Mouse (Mus musculus) thymus, adult 2 months (tissue): ENCODE results near the gene Clmn. TPM values are rescaled to one million over a fixed set of nuclear protein-coding genes. Genes with fewer than 3 reads are reported as not detected.

Source experiments
- DNase-seq: peaks from one replicate; pipeline ENCODE4 v3.0.0; 2021
- H3K27ac ChIP-seq: fragments of 200-500 bp; 2 replicates; pipeline ENCODE4 v1.5.1; 2012; ENCODE audit warnings: low read length, control low read depth; ENCODE audit not compliant: control insufficient read depth, insufficient read depth
- H3K27me3 ChIP-seq: fragments of 200-500 bp; 2 replicates; pipeline ENCODE4 v1.6.1; 2012; ENCODE audit warnings: mild to moderate bottlenecking, low read length, moderate library complexity, mixed read lengths; ENCODE audit not compliant: control insufficient read depth, insufficient read depth
- H3K36me3 ChIP-seq: fragments of 200-500 bp; 2 replicates; pipeline ENCODE4 v1.6.1; 2012; ENCODE audit warnings: mild to moderate bottlenecking, low read length, moderate library complexity; ENCODE audit not compliant: control insufficient read depth, insufficient read depth
- H3K4me1 ChIP-seq: fragments of 200-500 bp; replicated peaks from 2 replicates; pipeline ENCODE4 v1.6.1; 2012; ENCODE audit warnings: low read length; ENCODE audit not compliant: control insufficient read depth, insufficient read depth
- H3K4me3 ChIP-seq: fragments of 200-500 bp; 2 replicates; pipeline ENCODE4 v1.5.1; 2012; ENCODE audit warnings: mild to moderate bottlenecking, low read length, control low read depth, moderate library complexity; ENCODE audit not compliant: control insufficient read depth, insufficient read depth
- CTCF ChIP-seq: fragments of 200-500 bp; IDR thresholded peaks from 2 replicates; pipeline ENCODE4 v1.5.1; 2012; ENCODE audit warnings: mild to moderate bottlenecking, control low read depth, low read length, moderate library complexity, borderline replicate concordance; ENCODE audit not compliant: control insufficient read depth, poor library complexity, insufficient read depth; ENCODE audit errors: extremely low read depth
- POLR2A ChIP-seq: fragments of 200-500 bp; IDR thresholded peaks from 2 replicates; pipeline ENCODE4 v1.6.1; 2012; ENCODE audit warnings: mild to moderate bottlenecking, low read length, control low read depth, moderate library complexity; ENCODE audit not compliant: control insufficient read depth, poor library complexity, insufficient read depth; ENCODE audit errors: extremely low read depth
- WGBS: fragments of 180-500 bp; shearing (Covaris S2); methylation state at CpG from one replicate; pipeline ENCODE4 v1.1.7; 2018; 5-methylcytosine and 5-hydroxymethylcytosine counted together
- polyA plus RNA-seq: library from polyadenylated mRNA; depleted of rRNA; stranded (reverse); fragments of >200 nt; gene quantifications from 2 replicates; pipeline ENCODE4 v1.2.3, GENCODE M21; 2012

Clmn gene
- polyA plus RNA-seq, 1 experiment: 1.0 TPM

DNA sequence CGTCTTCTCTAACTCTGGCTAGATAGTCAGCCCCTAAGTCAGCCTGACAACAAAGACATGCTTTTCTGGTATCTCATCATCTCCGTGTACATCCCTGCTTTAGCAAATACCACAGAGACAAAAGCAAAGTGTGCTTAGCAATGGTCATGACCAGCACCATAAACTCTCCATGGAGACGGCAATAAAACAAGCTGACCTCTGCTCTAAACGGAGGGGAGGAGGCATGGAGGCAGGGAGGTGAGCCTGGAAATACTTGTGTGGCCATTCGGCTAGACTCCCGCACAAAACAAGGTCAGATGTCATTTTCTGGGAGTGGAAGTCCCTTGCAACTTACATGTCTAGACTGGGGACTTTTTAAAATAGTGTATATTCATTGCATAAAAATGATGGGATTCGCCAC lies 9.3 kb downstream of the Clmn start:
- no peak for DNase-seq
- Histone ChIP-seq H3K27ac (no peak overlapping the region), H3K36me3 (no peaks in the 10 kb centered on the region), H3K4me3 (no peak overlapping the region), H3K4me1 (no peaks in the 10 kb centered on the region), H3K27me3 (no peaks in the 10 kb centered on the region)
- 88% methylated on average over 7 of the region's 7 CpGs for WGBS
- TF ChIP-seq CTCF: no peak

GRCm38 (mm10) chr12:104854826-104855225 lies 10.1 kb downstream of the Clmn start:
- no peak overlapping the region for H3K27ac ChIP-seq
- DNase-seq: no peak
- H3K36me3 ChIP-seq: no peaks in the 10 kb centered on the region
- no peaks in the 10 kb centered on the region for H3K27me3 ChIP-seq
- H3K4me1 ChIP-seq: no peaks in the 10 kb centered on the region
- 93% methylated on average over 2 of the region's 2 CpGs for WGBS
- no peak overlapping the region for H3K4me3 ChIP-seq
- TF ChIP-seq CTCF: no peak
- no peak for TF ChIP-seq POLR2A

- Histone ChIP-seq H3K27ac (no peak overlapping the region), H3K36me3 (no peaks in the 10 kb centered on the region), H3K4me1 (no peaks in the 10 kb centered on the region), H3K27me3 (no peaks in the 10 kb centered on the region), H3K4me3 (no peak overlapping the region)
- WGBS: 56% methylated on average over 7 of the region's 7 CpGs
- DNase-seq: no peak
- no peak for TF ChIP-seq CTCF
- TF ChIP-seq POLR2A: no peak
Measured at GRCm38 (mm10) chr12:104853374-104853773, 11.5 kb downstream of the Clmn start.

DNA sequence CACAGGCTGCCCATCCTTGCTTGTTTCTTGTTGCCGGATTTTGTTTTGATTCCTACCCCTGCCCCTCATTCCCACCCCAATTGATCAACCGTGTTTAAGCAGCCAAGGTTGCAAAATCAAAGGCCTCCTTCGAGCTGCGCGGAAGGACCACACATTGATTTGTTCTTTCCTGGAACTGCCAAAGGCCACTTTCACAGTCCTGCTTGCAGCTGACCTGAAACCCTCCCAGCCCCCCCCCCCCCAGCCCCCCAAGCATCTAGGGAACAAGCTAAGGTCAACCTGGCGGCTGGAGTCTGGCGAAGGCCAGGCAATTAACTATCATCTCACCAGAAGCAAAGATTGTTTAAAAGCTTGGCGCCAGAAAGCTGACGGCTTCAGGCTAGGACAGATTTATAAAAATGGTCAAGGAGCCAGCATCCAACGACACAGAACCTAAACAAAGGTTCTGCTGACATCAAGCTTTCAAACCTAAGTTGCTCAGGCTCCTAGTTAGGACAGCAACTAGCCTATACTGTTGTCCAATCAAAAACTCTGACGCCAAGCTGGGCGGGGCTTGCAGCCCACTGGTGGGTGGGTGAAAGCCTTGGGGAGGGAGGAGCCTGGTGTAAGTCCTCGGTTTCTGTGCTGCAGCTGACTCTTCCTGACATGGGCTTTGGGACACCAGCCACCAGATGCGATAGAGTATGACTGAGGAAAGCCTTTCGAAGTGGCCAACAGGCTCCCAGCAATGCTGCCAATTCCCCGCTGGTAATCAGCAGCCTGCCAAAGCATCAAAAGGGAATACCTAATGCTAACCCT lies 13.0 kb downstream of the Clmn start:
- H3K27ac ChIP-seq: no peak overlapping the region
- TF ChIP-seq POLR2A (no peak), CTCF (no peak)
- H3K27me3 ChIP-seq: no peaks in the 10 kb centered on the region
- no peaks in the 10 kb centered on the region for H3K4me1 ChIP-seq
- no peak overlapping the region for H3K4me3 ChIP-seq
- no peak for DNase-seq
- WGBS: 65% methylated on average over 16 of the region's 16 CpGs
- no peaks in the 10 kb centered on the region for H3K36me3 ChIP-seq

GRCm38 (mm10) chr12:104850119-104850518 lies 14.8 kb downstream of the Clmn start:
- H3K27ac ChIP-seq: no peak overlapping the region
- H3K4me3 ChIP-seq: no peak overlapping the region
- no peaks in the 10 kb centered on the region for H3K27me3 ChIP-seq
- H3K36me3 ChIP-seq: no peaks in the 10 kb centered on the region
- no peak for DNase-seq
- TF ChIP-seq POLR2A: no peak
- TF ChIP-seq CTCF: no peak
- no peaks in the 10 kb centered on the region for H3K4me1 ChIP-seq
- WGBS: 95% methylated on average over 7 of the region's 7 CpGs

GRCm38 (mm10) chr12:104848667-104849066 lies 16.2 kb downstream of the Clmn start:
- Histone ChIP-seq H3K4me1 (no peaks in the 10 kb centered on the region), H3K27me3 (no peaks in the 10 kb centered on the region), H3K36me3 (no peaks in the 10 kb centered on the region), H3K27ac (no peak overlapping the region), H3K4me3 (no peak overlapping the region)
- TF ChIP-seq CTCF (no peak), POLR2A (no peak)
- no peak for DNase-seq
- 93% methylated on average over 9 of the region's 9 CpGs for WGBS

- TF ChIP-seq CTCF (no peak), POLR2A (no peak)
- Histone ChIP-seq H3K27ac (no peak overlapping the region), H3K4me1 (no peaks in the 10 kb centered on the region), H3K27me3 (no peaks in the 10 kb centered on the region), H3K4me3 (no peak overlapping the region), H3K36me3 (no peaks in the 10 kb centered on the region)
- WGBS: 87% methylated on average over 4 of the region's 4 CpGs
- no peak for DNase-seq
Measured at GRCm38 (mm10) chr12:104847227-104847626, 17.6 kb downstream of the Clmn start.
